Mouse (Mus musculus) adrenal gland, adult (tissue): ENCODE results near the gene Atp6v0c.
"Not testable (repeated sequence)": the region's sequence is repeated elsewhere in the genome, so short reads cannot be mapped to it uniquely, and the experiment has no call there.

ENCODE experiments used
- DNase-seq, 2 experiments: peaks; one replicate each; pipeline ENCODE4 v3.0.0; 2022 to 2023; ENCODE audit warnings: low spot score in 1 of 2; ENCODE audit not compliant: inconsistent age in 2 of 2

The Atp6v0c gene

DNA sequence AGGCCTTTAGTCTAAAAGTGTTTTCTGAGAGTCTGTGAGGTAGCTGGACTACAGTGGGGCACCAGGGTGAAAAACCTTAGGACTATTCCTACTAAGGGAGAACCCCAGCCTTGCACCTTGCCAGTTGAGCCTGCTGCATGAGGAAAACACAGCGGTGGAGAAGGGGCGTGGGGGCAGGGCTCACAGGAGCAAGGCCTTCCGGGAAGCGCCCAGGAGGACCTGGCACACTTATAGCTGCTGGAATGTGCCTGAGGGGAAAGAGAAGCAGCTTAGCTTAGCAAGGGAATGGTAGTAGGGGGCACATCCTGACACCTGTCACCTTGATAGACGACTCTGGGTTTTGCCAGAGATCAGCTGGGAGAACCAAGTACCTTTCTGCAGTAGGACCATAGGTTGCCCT, 8.0 kb downstream of the Atp6v0c start:
- DNase-seq = no peak

GRCm38 (mm10) chr17:24157526-24157925, 12.0 kb downstream of the Atp6v0c start:
- no peak for DNase-seq

GRCm38 (mm10) chr17:24157121-24157520, 12.4 kb downstream of the Atp6v0c start:
- DNase-seq = no peak

GRCm38 (mm10) chr17:24156394-24156793, 13.1 kb downstream of the Atp6v0c start:
- DNase-seq = no peak

DNA sequence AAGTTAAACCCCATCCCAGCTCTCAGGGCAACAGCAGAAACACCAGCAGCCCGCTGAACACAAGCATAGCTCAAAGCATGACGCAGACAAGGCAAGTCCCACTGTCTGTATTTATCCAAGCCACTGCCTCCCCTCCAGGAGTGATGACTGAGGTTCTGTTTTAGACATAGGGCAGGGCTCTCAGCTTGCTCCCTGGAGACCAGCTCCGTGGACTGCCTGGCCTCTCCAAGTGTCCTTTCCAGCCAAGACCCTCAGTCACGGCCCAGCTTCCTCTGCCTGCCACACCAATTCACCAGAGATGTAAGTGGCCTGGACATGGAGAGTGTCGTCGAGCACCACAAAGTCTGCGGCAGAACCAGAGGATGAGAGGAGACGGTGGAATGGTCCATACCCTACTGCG, 13.8 kb downstream of the Atp6v0c start:
- no peak for DNase-seq

DNA sequence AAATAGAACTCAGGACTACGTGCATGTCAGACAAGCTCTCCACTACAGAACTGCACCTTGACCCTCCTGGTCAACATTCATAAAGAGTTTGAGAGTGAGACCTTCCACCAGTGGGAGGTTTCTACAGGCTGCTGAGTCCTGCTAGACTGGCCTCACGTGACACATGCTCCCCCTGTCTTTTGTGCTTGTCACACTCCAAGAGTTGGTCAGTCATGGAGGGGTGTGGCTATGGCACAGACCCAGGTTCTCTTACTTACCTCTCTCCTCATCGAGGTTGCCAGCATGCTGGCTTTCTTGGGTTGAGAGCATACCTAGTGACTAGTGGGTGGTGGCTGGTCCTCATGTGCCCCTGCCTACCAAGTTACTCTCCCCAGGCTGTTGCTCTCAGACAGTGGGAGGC, 15.0 kb downstream of the Atp6v0c start:
- DNase-seq = no peak

- peak; percentile 82 to 92 for DNase-seq
These were observed 17.5 kb downstream of the Atp6v0c start for GRCm38 (mm10) chr17:24151890-24152563.

DNA sequence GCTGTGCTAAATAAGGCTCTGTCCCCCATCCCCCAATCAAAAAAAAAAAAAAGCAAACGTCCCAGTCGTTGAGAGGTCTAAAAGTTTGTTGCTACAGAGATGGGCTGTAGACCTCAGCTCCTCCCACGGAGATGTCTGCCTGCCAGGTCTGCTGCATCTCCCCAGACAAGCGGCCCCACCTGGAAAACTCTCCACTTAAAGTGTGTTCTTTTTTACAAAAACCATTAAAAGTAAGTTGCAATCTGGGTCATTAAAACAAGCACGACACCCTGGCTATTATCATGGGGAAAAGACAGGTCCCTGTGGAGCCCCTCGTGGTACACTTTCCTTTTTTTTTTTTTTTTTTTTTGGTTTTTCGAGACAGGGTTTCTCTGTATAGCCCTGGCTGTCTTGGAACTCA, 18.1 kb downstream of the Atp6v0c start:
- no peak for DNase-seq

DNA sequence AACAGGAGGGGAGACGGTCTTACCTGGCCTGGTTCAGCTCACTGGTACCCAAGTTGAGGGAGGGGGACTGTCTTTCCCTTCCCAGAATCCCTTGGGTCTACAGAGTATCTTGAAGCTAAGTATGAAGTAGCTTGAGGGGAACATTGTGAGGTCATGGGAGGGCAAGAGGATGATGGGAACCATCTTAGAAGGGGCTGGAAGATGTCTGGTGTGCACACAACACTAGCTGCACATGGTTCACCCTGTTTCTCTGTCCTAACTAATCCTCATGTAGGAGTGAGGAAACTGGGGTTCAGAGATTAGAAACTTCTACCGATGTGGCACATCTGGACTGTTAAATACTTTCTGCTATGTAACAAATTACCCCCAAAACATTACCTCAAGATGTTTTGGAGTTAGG, 18.7 kb downstream of the Atp6v0c start, which contains the start of gene Pdpk1:
TSS of gene Pdpk1 (minus strand) at position 101 of the 400 bp plus-strand sequence.
- no peak for DNase-seq

DNA sequence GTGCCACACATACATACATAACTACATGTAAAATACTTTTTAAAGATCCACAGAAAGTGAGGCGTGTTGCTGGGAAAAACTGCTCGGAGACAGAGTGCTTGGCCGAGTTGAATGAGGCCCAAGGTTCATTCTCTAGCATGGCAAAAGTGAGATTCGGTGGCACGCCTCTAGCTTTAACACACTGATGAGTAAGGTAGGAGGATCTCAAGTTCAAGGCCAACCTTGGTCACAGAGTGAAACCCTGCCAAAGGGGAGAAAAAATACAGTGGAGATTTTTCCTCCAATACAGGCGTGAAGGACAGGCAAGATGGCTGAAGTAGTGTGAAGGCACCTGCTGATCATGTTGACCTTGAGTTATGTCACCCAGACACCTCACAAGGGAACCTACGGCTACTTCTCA, 20.1 kb downstream of the Atp6v0c start:
- DNase-seq = peak; percentile 70 to 91

DNA sequence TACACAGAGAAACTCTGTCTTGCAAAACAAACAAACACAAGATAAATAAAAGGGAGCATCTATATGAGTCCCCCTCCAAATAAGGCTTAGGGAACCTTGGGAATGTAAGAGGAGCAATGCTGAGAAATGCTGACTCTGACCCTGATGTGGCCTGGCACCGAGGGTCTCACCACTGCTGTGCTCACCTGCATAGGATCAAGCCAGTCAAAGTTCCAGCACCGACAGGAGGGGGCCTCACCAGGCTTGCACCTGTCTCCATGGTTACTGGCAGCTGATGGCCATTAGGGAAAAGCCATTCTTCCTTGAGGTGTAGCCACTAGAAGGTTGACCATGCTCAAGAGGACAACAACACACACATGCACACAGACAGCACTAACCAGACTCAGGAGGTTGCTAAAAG, 26.6 kb downstream of the Atp6v0c start:
- DNase-seq = no peak

DNA sequence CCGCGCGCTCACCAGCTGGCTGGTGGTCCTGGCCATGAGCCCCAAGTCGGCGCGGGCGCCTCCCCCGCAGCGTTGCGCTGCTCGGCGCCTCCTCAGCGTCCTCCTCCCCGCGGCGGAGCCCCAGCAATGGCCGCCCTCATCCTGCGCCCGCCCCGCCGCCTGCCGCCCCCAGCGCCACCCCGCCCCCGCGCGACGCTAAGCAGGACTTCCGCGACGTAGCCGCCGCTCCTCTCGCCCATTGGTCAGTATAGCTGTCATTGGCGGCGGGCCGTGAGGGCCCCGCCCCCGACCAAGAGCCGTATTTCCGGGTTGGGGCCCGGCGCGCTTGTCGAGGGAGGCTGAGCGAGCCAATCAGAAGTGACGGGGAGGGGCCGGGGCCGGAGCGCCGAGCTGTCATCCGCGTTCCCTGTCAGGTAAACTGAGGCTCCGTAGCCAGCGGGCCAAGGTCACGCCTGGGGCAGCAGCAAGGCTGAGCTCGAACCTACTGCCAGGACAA, 28.0 kb downstream of the Atp6v0c start:
- peak; percentile 98 to 99 for DNase-seq

DNA sequence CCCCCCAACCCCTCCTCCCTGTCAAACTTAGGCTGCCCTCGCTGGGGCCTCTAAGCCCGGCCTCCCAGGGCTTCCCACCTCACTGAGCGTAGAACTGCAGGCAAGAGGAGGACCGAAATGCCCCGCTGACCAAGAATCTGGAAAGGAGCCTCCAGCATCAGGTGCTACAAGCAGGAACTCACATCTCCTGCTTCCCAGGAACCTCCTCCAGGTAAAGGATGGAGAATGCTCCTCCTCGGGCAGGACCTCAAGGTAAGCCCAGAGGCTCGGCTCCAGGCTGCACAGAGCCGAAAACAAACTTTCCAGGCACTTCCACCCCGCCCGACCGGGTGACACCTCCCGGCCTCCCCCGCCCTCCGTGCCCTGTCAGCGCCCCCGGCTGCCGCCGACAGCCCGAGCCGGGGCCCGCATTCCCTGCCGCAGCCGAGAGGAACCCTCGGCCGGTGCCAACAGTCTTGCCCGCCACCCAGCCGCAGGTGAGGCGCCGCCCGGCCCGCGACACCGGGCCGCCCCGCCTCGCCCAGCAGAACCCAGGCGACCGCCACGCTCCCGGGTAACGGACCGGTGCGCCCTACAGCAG, 28.6 kb downstream of the Atp6v0c start:
- DNase-seq = peak; percentile 64 to 86

DNA sequence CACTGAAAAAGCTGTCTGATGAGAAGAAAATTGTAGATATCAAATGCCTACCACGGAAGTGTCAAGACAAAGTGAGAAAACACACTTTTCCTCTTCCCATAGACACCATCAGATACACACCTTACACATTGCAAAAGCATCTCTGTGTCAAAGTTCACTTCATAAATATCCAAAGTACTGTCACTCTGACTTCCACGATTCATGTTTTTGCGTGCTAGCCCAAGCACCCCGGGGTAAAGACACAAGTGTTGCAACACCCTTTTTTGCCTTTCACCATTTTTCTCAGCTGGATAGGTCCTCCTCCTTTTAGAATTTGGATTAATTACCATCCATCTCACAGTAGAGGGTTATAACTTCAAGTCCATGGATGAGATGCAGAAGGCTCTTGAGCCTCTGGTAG, 29.5 kb downstream of the Atp6v0c start:
- no peak for DNase-seq

DNA sequence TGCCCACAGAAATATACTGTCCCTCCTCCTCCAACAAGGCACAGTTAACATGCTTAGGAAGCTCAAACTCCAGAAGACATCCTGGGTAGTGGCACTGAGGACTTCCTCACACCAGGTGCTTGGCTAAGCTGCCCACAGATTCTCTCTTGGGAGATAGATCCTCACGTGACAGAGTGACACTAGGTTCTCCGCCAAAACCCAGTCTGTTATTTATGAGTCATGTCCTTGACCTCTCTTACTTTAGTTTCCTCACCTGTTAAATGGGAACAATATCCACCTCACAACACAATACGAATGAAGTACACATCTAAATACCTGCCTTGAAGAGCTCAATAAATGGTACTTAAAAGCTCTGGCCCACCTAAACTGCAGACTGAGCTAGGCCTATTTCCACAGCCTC, 30.2 kb downstream of the Atp6v0c start:
- DNase-seq = no peak

- no peak for DNase-seq
These were observed 32.1 kb downstream of the Atp6v0c start for GRCm38 (mm10) chr17:24137226-24137880.

DNA sequence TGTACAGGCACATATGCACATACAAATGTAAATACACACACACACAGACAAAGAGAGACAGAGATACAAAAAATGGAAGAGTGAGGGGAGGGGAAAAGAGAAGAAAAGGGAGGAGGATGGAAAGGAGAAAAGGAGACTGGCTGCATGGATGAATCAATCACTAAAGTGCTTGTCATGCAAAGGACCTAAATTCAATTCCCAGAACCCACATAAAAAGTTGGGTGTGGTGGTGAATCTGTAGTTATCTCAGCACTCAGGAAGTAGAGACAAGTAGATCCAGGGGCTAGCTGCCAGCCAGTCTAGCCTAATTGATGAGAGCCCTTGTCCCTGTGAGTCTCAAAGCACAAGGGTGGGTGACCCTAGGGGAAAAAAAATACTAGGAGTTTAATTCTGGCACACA, 35.4 kb downstream of the Atp6v0c start:
- no peak for DNase-seq

- not testable (repeated sequence) for DNase-seq
These were observed 36.6 kb downstream of the Atp6v0c start for GRCm38 (mm10) chr17:24132919-24133318.

- DNase-seq = no peak
These were observed 37.9 kb downstream of the Atp6v0c start for GRCm38 (mm10) chr17:24131570-24131969.

- DNase-seq = not testable (repeated sequence)
These were observed 40.3 kb downstream of the Atp6v0c start for GRCm38 (mm10) chr17:24129246-24129645.

- no peak for DNase-seq
These were observed 41.9 kb downstream of the Atp6v0c start for GRCm38 (mm10) chr17:24127592-24127991.

- DNase-seq = no peak
These were observed 42.7 kb downstream of the Atp6v0c start for GRCm38 (mm10) chr17:24126801-24127200.
